Mouse (Mus musculus) neural tube, embryonic 11.5 days (tissue): ENCODE data around the gene Muc13. TPM values are rescaled to one million over a fixed set of nuclear protein-coding genes. Genes with fewer than 3 reads are reported as not detected.

Source experiments
- ATAC-seq: fragments of 200-750 bp; cut with Nextera tagmentation; 2 replicates; pipeline ENCODE4 v1.8.0; 2017; ENCODE audit warnings: moderate number of reproducible peaks, mild to moderate bottlenecking, moderate TSS enrichment, moderate library complexity; ENCODE audit not compliant: insufficient read depth, low FRiP score, low TSS enrichment
- DNase-seq: peaks from one replicate; pipeline ENCODE4 v3.0.0-alpha.2; 2015; ENCODE audit warnings: low spot score
- H3K27ac ChIP-seq: fragments of 300-500 bp; sonication (generic); 2 replicates; pipeline ENCODE4 v1.5.1; 2014; ENCODE audit warnings: low read depth, mild to moderate bottlenecking, low read length
- H3K27me3 ChIP-seq: fragments of 300-500 bp; sonication (generic); 2 replicates; pipeline ENCODE4 v1.6.1; 2014; ENCODE audit warnings: mild to moderate bottlenecking, low read length, mixed read lengths; ENCODE audit not compliant: control insufficient read depth, insufficient read depth
- H3K36me3 ChIP-seq: fragments of 300-500 bp; sonication (generic); 2 replicates; pipeline ENCODE4 v1.6.1; 2014; ENCODE audit warnings: mild to moderate bottlenecking, low read length, moderate library complexity, mixed read lengths; ENCODE audit not compliant: control insufficient read depth, insufficient read depth
- H3K4me1 ChIP-seq: fragments of 300-500 bp; sonication (generic); 2 replicates; pipeline ENCODE4 v1.6.1; 2014; ENCODE audit warnings: low read length, mixed read lengths; ENCODE audit not compliant: control insufficient read depth, insufficient read depth
- H3K4me2 ChIP-seq: fragments of 300-500 bp; sonication (generic); 2 replicates; pipeline ENCODE4 v1.6.1; 2014; ENCODE audit warnings: low read depth, mild to moderate bottlenecking, moderate library complexity
- H3K4me3 ChIP-seq: fragments of 300-500 bp; sonication (generic); 2 replicates; pipeline ENCODE4 v1.5.1; 2014; ENCODE audit warnings: low read depth, low read length
- H3K9ac ChIP-seq: fragments of 300-500 bp; sonication (generic); 2 replicates; pipeline ENCODE4 v1.6.1; 2014; ENCODE audit warnings: mild to moderate bottlenecking, low read length
- H3K9me3 ChIP-seq: fragments of 300-500 bp; sonication (generic); 2 replicates; pipeline ENCODE4 v1.6.1; 2016; ENCODE audit warnings: low read length; ENCODE audit not compliant: control insufficient read depth
- WGBS: fragments of 180-500 bp; shearing (Covaris S2); extraction: QIAGEN DNeasy Blood & Tissue Kit; methylation state at CpG from one replicate; pipeline ENCODE4 v1.1.7; 2014; 5-methylcytosine and 5-hydroxymethylcytosine counted together
- polyA plus RNA-seq: library from polyadenylated mRNA; unstranded; fragments of >200 nt; fragmentation: Nextera tagmentation; extraction: Ambion mirVana; gene quantifications from 2 replicates; pipeline ENCODE4 v1.2.1, GENCODE M21; 2014

Muc13 gene
- 0.20 and 0.23 TPM in 2 replicates for polyA plus RNA-seq

DNA sequence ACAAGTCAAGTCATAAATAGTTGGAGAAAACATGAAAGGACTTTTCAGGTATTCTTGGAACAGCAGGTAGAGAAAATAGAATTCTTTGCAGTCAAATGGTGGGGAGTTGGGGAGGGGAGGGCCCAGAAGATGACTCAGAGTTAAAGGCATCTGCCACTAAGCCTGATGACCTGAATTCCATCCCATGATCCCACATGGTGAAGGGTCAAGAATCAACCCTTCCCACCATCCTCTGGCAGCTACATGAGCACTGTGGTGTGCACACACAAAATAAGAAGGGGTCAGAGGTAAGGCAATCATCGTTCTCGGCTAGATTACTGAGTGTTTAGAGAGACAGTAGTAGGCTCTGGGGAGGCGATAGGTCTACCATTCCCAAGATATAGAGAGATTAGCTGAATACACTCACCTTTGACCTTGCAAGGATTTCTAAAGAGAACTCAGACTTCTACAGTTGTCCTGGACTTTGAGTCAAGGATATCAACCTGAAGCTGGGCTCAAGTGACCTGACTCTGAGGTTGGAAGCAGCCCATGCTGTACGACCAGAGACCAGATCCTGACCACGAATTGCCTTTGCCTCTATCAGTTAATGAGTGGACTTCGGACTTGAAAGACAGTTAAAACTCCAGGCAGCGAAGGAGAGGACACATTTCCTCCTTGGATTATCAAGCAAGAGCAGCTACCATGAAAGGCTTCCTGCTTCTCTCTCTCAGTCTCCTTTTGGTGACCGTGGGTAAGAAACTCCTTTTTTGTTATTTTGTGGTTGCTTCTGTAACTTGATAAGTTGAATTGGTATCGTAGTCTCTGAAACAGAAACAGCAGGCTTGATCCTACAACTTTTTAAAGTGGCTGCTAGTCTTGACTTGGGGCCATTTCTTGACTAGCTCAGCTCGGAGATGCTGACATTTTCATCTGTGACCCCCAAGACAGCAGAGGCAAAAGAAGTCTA lies at the start of gene Muc13:
TSS of gene Muc13 (plus strand) at position 192 of the 946 bp plus-strand sequence.
- Histone ChIP-seq H3K36me3 (no peaks in the 10 kb centered on the region), H3K27me3 (no peaks in the 10 kb centered on the region), H3K27ac (no peak within 1 kb of the TSS), H3K9ac (no peak within 1 kb of the TSS), H3K4me3 (no peak within 1 kb of the TSS), H3K4me1 (no peaks in the 10 kb centered on the region), H3K4me2 (no peak within 1 kb of the TSS), H3K9me3 (no peaks in the 10 kb centered on the region)
- WGBS = 90% methylated on average over 10 of the region's 10 CpGs
- ATAC-seq (no peak), DNase-seq (no peak)

- Histone ChIP-seq H3K4me3 (no peak overlapping the region), H3K9me3 (no peaks in the 10 kb centered on the region), H3K27ac (no peak overlapping the region), H3K4me1 (peaks cover 4% of the 10 kb centered on the region; the same call in 1 of the 2 replicates), H3K9ac (no peak overlapping the region), H3K27me3 (no peaks in the 10 kb centered on the region), H3K36me3 (0 out of 2 replicates have a peak, but pooled peaks cover 2% of the 10 kb centered on the region), H3K4me2 (no peak overlapping the region)
- DNase-seq (peak; percentile 50), ATAC-seq (no peak)
- WGBS = 70% methylated on average over 7 of the region's 7 CpGs
Observed at GRCm38 (mm10) chr16:33744622-33745419, 49.0 kb upstream of the Muc13 start.

GRCm38 (mm10) chr16:33745457-33745856 lies 48.4 kb upstream of the Muc13 start:
- ATAC-seq = no peak
- no peak overlapping the region for H3K4me2 ChIP-seq
- no peak overlapping the region for H3K27ac ChIP-seq
- no peak for DNase-seq
- H3K36me3 ChIP-seq = 0 out of 2 replicates have a peak, but pooled peaks cover 2% of the 10 kb centered on the region
- peaks cover 4% of the 10 kb centered on the region; the same call in 1 of the 2 replicates for H3K4me1 ChIP-seq
- no peak overlapping the region for H3K4me3 ChIP-seq
- no peak overlapping the region for H3K9ac ChIP-seq
- WGBS = 89% methylated on average over 7 of the region's 7 CpGs
- H3K9me3 ChIP-seq = no peaks in the 10 kb centered on the region
- H3K27me3 ChIP-seq = no peaks in the 10 kb centered on the region

GRCm38 (mm10) chr16:33746074-33746676 lies 47.7 kb upstream of the Muc13 start:
- H3K27ac ChIP-seq = no peak overlapping the region

GRCm38 (mm10) chr16:33747346-33747954 lies 46.4 kb upstream of the Muc13 start:
- Histone ChIP-seq H3K9ac (no peak overlapping the region), H3K4me1 (no peaks in the 10 kb centered on the region), H3K27ac (no peak overlapping the region), H3K9me3 (no peaks in the 10 kb centered on the region), H3K27me3 (no peaks in the 10 kb centered on the region), H3K4me2 (no peak overlapping the region), H3K36me3 (0 out of 2 replicates have a peak, but pooled peaks cover 2% of the 10 kb centered on the region), H3K4me3 (no peak overlapping the region)
- ATAC-seq = no peak
- 77% methylated on average over 7 of the region's 7 CpGs for WGBS
- DNase-seq = no peak

More at GRCm38 (mm10) chr16:33746074-33746676, 47.7 kb upstream of the Muc13 start:
- Histone ChIP-seq H3K4me2 (no peak overlapping the region), H3K9ac (no peak overlapping the region), H3K4me3 (no peak overlapping the region), H3K9me3 (no peaks in the 10 kb centered on the region), H3K36me3 (0 out of 2 replicates have a peak, but pooled peaks cover 2% of the 10 kb centered on the region), H3K4me1 (peaks cover 2% of the 10 kb centered on the region; the same call in 1 of the 2 replicates), H3K27me3 (no peaks in the 10 kb centered on the region)
- DNase-seq (no peak), ATAC-seq (no peak)
- 78% methylated on average over 10 of the region's 10 CpGs for WGBS

DNA sequence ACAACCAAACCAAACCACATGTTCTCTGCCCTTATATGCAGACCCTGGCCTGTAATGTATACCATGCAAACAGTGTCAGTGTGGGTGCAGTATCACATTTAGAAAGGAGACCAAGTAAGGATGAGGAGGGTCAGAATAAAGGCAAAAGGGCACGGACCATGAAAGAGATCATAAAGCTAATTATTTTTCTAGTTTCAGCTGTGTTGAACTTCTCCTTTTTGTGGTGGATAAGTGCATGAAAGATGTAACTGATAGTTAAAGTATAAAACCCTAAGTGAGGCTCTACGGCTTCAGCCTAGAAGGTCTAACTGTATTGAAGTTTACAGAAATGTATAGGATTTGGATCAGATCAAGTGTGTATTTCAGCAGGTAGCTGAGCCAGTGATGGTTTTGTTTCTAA lies 45.8 kb upstream of the Muc13 start:
- 0 out of 2 replicates have a peak, but pooled peaks cover 2% of the 10 kb centered on the region for H3K36me3 ChIP-seq
- no peaks in the 10 kb centered on the region for H3K27me3 ChIP-seq
- ATAC-seq (no peak), DNase-seq (no peak)
- H3K27ac ChIP-seq = no peak overlapping the region
- no peak overlapping the region for H3K4me3 ChIP-seq
- H3K4me2 ChIP-seq = no peak overlapping the region
- no peaks in the 10 kb centered on the region for H3K9me3 ChIP-seq
- WGBS = 96% methylated on average over 2 of the region's 2 CpGs
- H3K9ac ChIP-seq = no peak overlapping the region
- H3K4me1 ChIP-seq = no peaks in the 10 kb centered on the region

DNA sequence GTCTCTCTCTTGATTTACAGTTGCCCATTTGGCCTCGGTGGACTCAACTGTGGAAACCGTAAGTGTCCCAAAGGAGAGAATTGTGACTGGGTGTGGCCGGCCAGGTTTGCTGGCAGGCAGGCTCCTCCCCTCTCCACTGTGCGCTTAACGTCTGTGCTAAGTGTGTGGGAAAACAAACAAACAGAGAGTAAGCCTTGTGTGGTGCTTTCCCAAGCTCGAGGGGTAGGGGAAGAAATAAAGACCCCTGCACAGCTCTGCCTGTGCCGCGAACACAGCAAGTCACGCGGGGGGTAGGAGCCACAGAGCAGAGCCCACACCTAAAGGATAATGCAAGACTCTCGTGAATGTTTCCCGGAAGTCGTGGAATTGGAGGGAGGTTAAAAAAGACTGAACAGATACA lies 42.7 kb upstream of the Muc13 start:
- Histone ChIP-seq H3K4me1 (no peaks in the 10 kb centered on the region), H3K27ac (no peak overlapping the region), H3K4me2 (no peak overlapping the region), H3K9ac (no peak overlapping the region), H3K27me3 (no peaks in the 10 kb centered on the region), H3K36me3 (0 out of 2 replicates have a peak, but pooled peaks cover 2% of the 10 kb centered on the region), H3K4me3 (no peak overlapping the region), H3K9me3 (no peaks in the 10 kb centered on the region)
- no peak for ATAC-seq
- WGBS = 41% methylated on average over 13 of the region's 13 CpGs
- DNase-seq = no peak

GRCm38 (mm10) chr16:33751590-33751989 lies 42.2 kb upstream of the Muc13 start:
- WGBS = 67% methylated on average over 12 of the region's 12 CpGs
- H3K9me3 ChIP-seq = no peaks in the 10 kb centered on the region
- no peak for DNase-seq

More at GRCm38 (mm10) chr16:33751590-33751989, 42.2 kb upstream of the Muc13 start:
- Histone ChIP-seq H3K4me1 (no peaks in the 10 kb centered on the region), H3K9ac (no peak overlapping the region), H3K36me3 (0 out of 2 replicates have a peak, but pooled peaks cover 2% of the 10 kb centered on the region), H3K4me2 (no peak overlapping the region), H3K4me3 (no peak overlapping the region), H3K27me3 (no peaks in the 10 kb centered on the region), H3K27ac (no peak overlapping the region)
- no peak for ATAC-seq
